Mouse (Mus musculus) lung, postnatal 0 days (tissue): Measurements from ENCODE around the gene Lhfpl2. TPM values are rescaled to one million over a fixed set of nuclear protein-coding genes. Genes with fewer than 3 reads are reported as not detected.

ENCODE experiments used
- ATAC-seq: fragments of 200-750 bp; cut with Nextera tagmentation; 2 replicates; pipeline ENCODE4 v1.8.0; 2017; ENCODE audit warnings: moderate library complexity
- DNase-seq: peaks from one replicate; pipeline ENCODE4 v3.0.0-alpha.2; 2016; ENCODE audit warnings: low spot score
- H3K27ac ChIP-seq: fragments of 300-500 bp; sonication (generic); 2 replicates; pipeline ENCODE4 v1.5.1; 2014; ENCODE audit warnings: antibody characterized with exemption, mild to moderate bottlenecking, low read length, mixed read lengths
- H3K27me3 ChIP-seq: fragments of 300-500 bp; sonication (generic); replicated peaks from 2 replicates; pipeline ENCODE4 v1.6.1; 2014; ENCODE audit warnings: low read length, mixed read lengths; ENCODE audit not compliant: insufficient read depth
- H3K36me3 ChIP-seq: fragments of 300-500 bp; sonication (generic); 2 replicates; pipeline ENCODE4 v1.6.1; 2014; ENCODE audit warnings: low read length, mixed read lengths; ENCODE audit not compliant: insufficient read depth
- H3K4me1 ChIP-seq: fragments of 300-500 bp; sonication (generic); 2 replicates; pipeline ENCODE4 v1.6.1; 2014; ENCODE audit warnings: antibody characterized with exemption, low read depth, low read length, mixed read lengths; ENCODE audit not compliant: insufficient read depth
- H3K4me2 ChIP-seq: fragments of 300-500 bp; sonication (generic); replicated peaks from 2 replicates; pipeline ENCODE4 v1.6.1; 2014; ENCODE audit warnings: low read depth, mild to moderate bottlenecking, low read length, moderate library complexity, mixed read lengths
- H3K4me3 ChIP-seq: fragments of 300-500 bp; sonication (generic); 2 replicates; pipeline ENCODE4 v1.5.1; 2014; ENCODE audit warnings: low read depth, low read length
- H3K9ac ChIP-seq: fragments of 300-500 bp; sonication (generic); replicated peaks from 2 replicates; pipeline ENCODE4 v1.6.1; 2014; ENCODE audit warnings: low read depth, mild to moderate bottlenecking
- H3K9me3 ChIP-seq: fragments of 300-500 bp; sonication (generic); 2 replicates; pipeline ENCODE4 v1.6.1; 2016; ENCODE audit warnings: low read length, mixed read lengths
- CTCF ChIP-seq: IDR thresholded peaks from 2 replicates; pipeline ENCODE4 v1.5.1; 2016; ENCODE audit warnings: antibody characterized with exemption, mild to moderate bottlenecking
- EP300 ChIP-seq: IDR thresholded peaks from 2 replicates; pipeline ENCODE4 v1.6.1; 2016; ENCODE audit warnings: antibody characterized with exemption, mild to moderate bottlenecking, control low read depth
- WGBS: fragments of 180-500 bp; shearing (Covaris S2); extraction: QIAGEN DNeasy Blood & Tissue Kit; methylation state at CpG from one replicate; pipeline ENCODE4 v1.1.7; 2014; 5-methylcytosine and 5-hydroxymethylcytosine counted together
- polyA plus RNA-seq: library from polyadenylated mRNA; unstranded; fragments of >200 nt; fragmentation: Nextera tagmentation; extraction: Ambion mirVana; gene quantifications from 2 replicates; pipeline ENCODE4 v1.2.1, GENCODE M21; 2015

Gene Lhfpl2
- polyA plus RNA-seq, 1 experiment from 2014 or later = 19.9 TPM

- H3K4me3 ChIP-seq = no peak overlapping the region
- no peaks in the 10 kb centered on the region for H3K27me3 ChIP-seq
- H3K9ac ChIP-seq = no peak overlapping the region
- H3K36me3 ChIP-seq = no peaks in the 10 kb centered on the region
- peaks cover 5% of the 10 kb centered on the region; the same call in 1 of the 2 replicates for H3K4me1 ChIP-seq
- DNase-seq (no peak), ATAC-seq (no peak)
- TF ChIP-seq CTCF = no peak
- TF ChIP-seq EP300 = no peak
- H3K4me2 ChIP-seq = no peak overlapping the region
- no peaks in the 10 kb centered on the region for H3K9me3 ChIP-seq
- no peak overlapping the region for H3K27ac ChIP-seq
- 74% methylated on average over 10 of the region's 10 CpGs for WGBS
Observed at GRCm38 (mm10) chr13:94188200-94189086, 130.8 kb downstream of the Lhfpl2 start.

GRCm38 (mm10) chr13:94190386-94190785 lies 132.8 kb downstream of the Lhfpl2 start:
- Histone ChIP-seq H3K36me3 (no peaks in the 10 kb centered on the region), H3K4me1 (no peaks in the 10 kb centered on the region), H3K27ac (no peak overlapping the region), H3K9ac (no peak overlapping the region), H3K9me3 (no peaks in the 10 kb centered on the region), H3K4me2 (no peak overlapping the region), H3K4me3 (no peak overlapping the region), H3K27me3 (no peaks in the 10 kb centered on the region)
- TF ChIP-seq EP300 (no peak), CTCF (no peak)
- ATAC-seq (peak; percentile 66), DNase-seq (peak; percentile 50)
- WGBS = 90% methylated on average over 1 of the region's 1 CpGs

GRCm38 (mm10) chr13:94193227-94193626 lies 135.6 kb downstream of the Lhfpl2 start:
- Histone ChIP-seq H3K36me3 (no peaks in the 10 kb centered on the region), H3K27ac (no peak overlapping the region), H3K4me3 (no peak overlapping the region), H3K27me3 (no peaks in the 10 kb centered on the region), H3K9me3 (no peaks in the 10 kb centered on the region), H3K4me1 (no peaks in the 10 kb centered on the region), H3K9ac (no peak overlapping the region), H3K4me2 (no peak overlapping the region)
- no peak for ATAC-seq
- TF ChIP-seq EP300 (no peak), CTCF (no peak)
- no peak for DNase-seq
- 90% methylated on average over 4 of the region's 4 CpGs for WGBS

- WGBS = 86% methylated on average over 6 of the region's 6 CpGs
- Histone ChIP-seq H3K9me3 (no peaks in the 10 kb centered on the region), H3K4me1 (no peaks in the 10 kb centered on the region), H3K27ac (no peak overlapping the region), H3K4me2 (no peak overlapping the region), H3K27me3 (no peaks in the 10 kb centered on the region), H3K9ac (no peak overlapping the region), H3K36me3 (peaks cover 4% of the 10 kb centered on the region; the same call in 1 of the 2 replicates), H3K4me3 (no peak overlapping the region)
- ATAC-seq = no peak
- TF ChIP-seq EP300 = no peak
- DNase-seq = no peak
Observed at GRCm38 (mm10) chr13:94198616-94199015, 141.0 kb downstream of the Lhfpl2 start.

GRCm38 (mm10) chr13:94199829-94200228 lies 142.2 kb downstream of the Lhfpl2 start:
- H3K9ac ChIP-seq = no peak overlapping the region
- no peak overlapping the region for H3K4me2 ChIP-seq
- TF ChIP-seq CTCF (no peak), EP300 (no peak)
- no peaks in the 10 kb centered on the region for H3K4me1 ChIP-seq
- no peak overlapping the region for H3K4me3 ChIP-seq
- 45% methylated on average over 8 of the region's 8 CpGs for WGBS
- H3K9me3 ChIP-seq = no peaks in the 10 kb centered on the region
- no peaks in the 10 kb centered on the region for H3K27me3 ChIP-seq
- peaks cover 4% of the 10 kb centered on the region; the same call in 1 of the 2 replicates for H3K36me3 ChIP-seq
- ATAC-seq = no peak
- DNase-seq = no peak
- H3K27ac ChIP-seq = no peak overlapping the region

- WGBS = 9% methylated on average over 6 of the region's 6 CpGs
- no peaks in the 10 kb centered on the region for H3K4me1 ChIP-seq
- TF ChIP-seq CTCF (peak; percentile 87), EP300 (no peak)
- ATAC-seq = peak; percentile 72
- peak; percentile 85 for DNase-seq
- peaks cover 7% of the 10 kb centered on the region; the same call in 1 of the 2 replicates for H3K36me3 ChIP-seq
- no peak overlapping the region for H3K4me3 ChIP-seq
- no peak overlapping the region for H3K27ac ChIP-seq
- no peaks in the 10 kb centered on the region for H3K27me3 ChIP-seq
- no peak overlapping the region for H3K9ac ChIP-seq
- no peak overlapping the region for H3K4me2 ChIP-seq
- no peaks in the 10 kb centered on the region for H3K9me3 ChIP-seq
Observed at GRCm38 (mm10) chr13:94205234-94205633, 147.6 kb downstream of the Lhfpl2 start.
